Mouse (Mus musculus): ENCODE measurements around the gene 2210016F16Rik.

DNA sequence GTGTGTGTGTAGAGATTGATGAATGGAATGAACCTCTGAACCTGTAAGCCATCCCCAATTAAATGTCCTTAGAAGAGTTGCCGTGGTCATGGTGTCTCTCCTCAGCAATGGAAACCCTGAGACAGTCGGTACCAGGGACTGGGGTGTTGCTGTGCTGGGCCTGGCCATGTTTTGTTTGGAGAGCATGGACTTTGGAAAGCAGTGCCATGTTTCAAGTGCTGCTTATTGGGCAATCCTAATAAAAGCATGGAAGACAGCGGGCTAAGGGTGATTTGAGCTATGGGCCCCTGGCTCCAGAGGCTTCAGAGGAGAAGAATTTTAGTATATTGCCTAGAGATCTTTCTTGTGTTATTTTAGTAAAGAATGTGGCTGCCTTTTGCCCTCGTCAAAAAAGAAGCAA lies 26.0 kb upstream of the 2210016F16Rik start:
- TF ChIP-seq CTCF (IDR thresholded peaks at IDR 0.05; ENCODE audit: control insufficient read depth, insufficient read depth, insufficient replicate concordance, low read depth, low read length) (no peak), POLR2A (IDR thresholded peaks at IDR 0.05; ENCODE audit: control insufficient read depth, low read depth, low read length) (no peak)
